ENCODE assay signal across 16 mouse cellular contexts in the genomic region with DNA sequence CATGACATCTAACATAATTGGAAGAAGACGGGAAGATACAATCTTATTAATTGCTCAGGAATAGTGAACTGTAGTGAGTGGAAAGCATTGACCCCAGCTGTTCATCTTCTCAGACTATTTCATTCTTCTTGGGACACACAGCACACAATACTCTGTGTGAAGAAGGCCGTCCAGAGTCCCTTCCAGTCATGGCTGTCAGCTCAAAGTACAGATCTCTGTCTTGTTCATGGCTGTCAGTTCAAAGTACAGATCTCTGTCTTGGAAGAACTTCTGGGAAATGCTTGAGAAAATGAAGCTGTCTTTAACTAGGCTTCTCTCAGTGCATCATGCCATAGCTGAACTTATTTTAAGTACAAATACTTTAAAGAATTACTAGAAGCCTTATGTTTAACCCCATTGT.
"Had no signal": no experiment of that assay in that cellular context is flagged by ENCODE, and none has a peak within 500 bp of the region (broad histone marks: within the 10 kb centered on the region; RNA-seq: fewer than 3 reads in every experiment).

No protein-coding gene starts in this region.

- H3K27me3 ChIP-seq: hindbrain, embryonic 13.5 days; midbrain, embryonic 15.5 days; neural tube, embryonic 12.5 days; stomach, embryonic 15.5 days had no signal

- H3K4me3 ChIP-seq: hindbrain, embryonic 13.5 days; left cerebral cortex, adult 2 months; limb, embryonic 10.5 days; midbrain, embryonic 15.5 days; neural tube, embryonic 12.5 days; stomach, embryonic 15.5 days had no signal

- H3K9ac ChIP-seq: hindbrain, embryonic 13.5 days; lung, embryonic 14.5 days; midbrain, embryonic 15.5 days; neural tube, embryonic 12.5 days; stomach, embryonic 15.5 days had no signal

- H3K4me2 ChIP-seq: hindbrain, embryonic 13.5 days; lung, embryonic 14.5 days; midbrain, embryonic 11.5 days; midbrain, embryonic 15.5 days; neural tube, embryonic 12.5 days; stomach, embryonic 15.5 days had no signal

- DNase-seq: kidney, postnatal 10 days; lung, embryonic 14.5 days; lung, postnatal 10 days; lung, postnatal 4 days; retina, postnatal 1 day; right cerebral cortex, postnatal 4 days; thymus, adult 2 months; thymus, postnatal 4 days had no signal

- H3K9me3 ChIP-seq: hindbrain, embryonic 13.5 days; limb, embryonic 10.5 days; midbrain, embryonic 15.5 days; neural tube, embryonic 12.5 days; stomach, embryonic 15.5 days had no signal

- H3K27ac ChIP-seq: hindbrain, embryonic 13.5 days; hindbrain, postnatal 0 days; left cerebral cortex, adult 2 months; limb, embryonic 10.5 days; midbrain, embryonic 15.5 days; neural tube, embryonic 12.5 days; stomach, embryonic 15.5 days had no signal

- ATAC-seq: hindbrain, postnatal 0 days; midbrain, embryonic 15.5 days had no signal

- H3K36me3 ChIP-seq: limb, embryonic 10.5 days; midbrain, embryonic 15.5 days; neural tube, embryonic 12.5 days; stomach, embryonic 15.5 days had no signal

- H3K4me1 ChIP-seq: hindbrain, embryonic 13.5 days; limb, embryonic 10.5 days; midbrain, embryonic 15.5 days; neural tube, embryonic 12.5 days; stomach, embryonic 15.5 days had no signal
